Mouse (Mus musculus) cerebellum, adult 2 months (tissue): ENCODE data around the gene Gm42957.

ENCODE experiments used
- CTCF ChIP-seq: fragments of 200-500 bp; IDR thresholded peaks from 2 replicates; pipeline ENCODE4 v1.5.1; 2011; ENCODE audit warnings: low read depth, mild to moderate bottlenecking, control low read depth, low read length, moderate library complexity, borderline replicate concordance; ENCODE audit not compliant: insufficient read depth
- POLR2A ChIP-seq: fragments of 200-500 bp; IDR thresholded peaks from 2 replicates; pipeline ENCODE4 v1.6.1; 2011; ENCODE audit warnings: low read length, control low read depth, borderline replicate concordance; ENCODE audit not compliant: insufficient read depth

DNA sequence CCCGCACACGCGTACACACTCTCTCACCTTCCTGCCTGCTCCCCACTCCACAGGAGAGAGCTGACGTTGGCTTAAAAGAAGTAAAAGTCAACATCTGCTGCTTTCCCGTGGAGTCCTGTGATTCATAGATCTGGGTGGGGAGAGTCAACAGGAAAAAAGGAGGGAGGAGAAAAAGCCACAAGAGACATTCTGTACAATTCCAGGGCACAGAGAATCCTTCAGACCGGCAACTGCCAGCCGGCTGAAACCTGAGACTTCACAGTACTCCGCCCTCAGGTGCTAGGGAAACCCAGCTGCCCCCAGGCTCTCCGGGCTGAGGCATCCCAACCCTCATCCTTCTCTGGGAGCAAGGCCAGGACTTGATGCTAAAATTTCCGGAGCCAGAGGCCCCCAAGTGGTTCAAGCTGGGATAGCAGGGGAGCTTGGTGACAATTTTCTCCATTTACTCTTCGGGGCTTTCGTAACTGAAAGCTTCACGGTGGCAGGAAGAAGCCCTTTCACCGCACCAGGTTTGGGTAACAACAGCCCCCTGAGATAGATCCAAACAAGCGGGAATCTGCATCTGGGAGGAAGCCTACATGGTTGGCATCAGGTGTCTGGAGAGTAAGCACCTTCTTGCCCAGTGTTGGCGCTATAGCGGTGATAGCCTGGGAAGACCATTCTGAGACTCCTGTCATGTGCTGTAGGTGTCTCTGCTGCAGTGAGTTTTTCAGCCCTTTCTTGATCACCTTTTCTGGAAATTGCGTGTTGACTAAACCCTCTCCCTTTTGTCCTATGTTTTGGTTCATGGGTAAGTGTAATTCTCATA lies 28.4 kb downstream of the Gm42957 start:
- TF ChIP-seq CTCF: peak; percentile 71
- peak; percentile 25; the same call in 1 of the 2 replicates for TF ChIP-seq POLR2A
